Mouse (Mus musculus) bone marrow, adult 2 months (tissue): Measurements from ENCODE around the gene Zc3h13. TPM values are rescaled to one million over a fixed set of nuclear protein-coding genes. Genes with fewer than 3 reads are reported as not detected.

ENCODE experiments used
- H3K27ac ChIP-seq: fragments of 200-500 bp; 2 replicates; pipeline ENCODE4 v1.5.1; 2012; ENCODE audit warnings: low read depth, mild to moderate bottlenecking, control low read depth, inconsistent platforms, low read length; ENCODE audit not compliant: control insufficient read depth, poor library complexity, insufficient read depth
- H3K4me1 ChIP-seq: fragments of 200-500 bp; 2 replicates; pipeline ENCODE4 v1.6.1; 2011; ENCODE audit warnings: low read length; ENCODE audit not compliant: control insufficient read depth, insufficient read depth
- H3K4me3 ChIP-seq: fragments of 200-500 bp; replicated peaks from 2 replicates; pipeline ENCODE3; 2011; ENCODE audit warnings: mild to moderate bottlenecking, low read depth, low read length, control low read depth; ENCODE audit not compliant: control insufficient read depth
- CTCF ChIP-seq: fragments of 200-500 bp; IDR thresholded peaks from 2 replicates; pipeline ENCODE4 v1.5.1; 2011; ENCODE audit warnings: low read length, control low read depth; ENCODE audit not compliant: control insufficient read depth, insufficient read depth
- POLR2A ChIP-seq: fragments of 200-500 bp; IDR thresholded peaks from 2 replicates; pipeline ENCODE4 v1.6.1; 2011; ENCODE audit warnings: low read depth, mild to moderate bottlenecking, control low read depth, low read length, borderline replicate concordance; ENCODE audit not compliant: control insufficient read depth
- WGBS: fragments of 180-500 bp; shearing (Covaris S2); methylation state at CpG from one replicate; pipeline ENCODE4 v1.1.7; 2018; 5-methylcytosine and 5-hydroxymethylcytosine counted together
- polyA plus RNA-seq: library from polyadenylated mRNA; stranded (reverse); fragments of >200 nt; gene quantifications from 2 replicates; pipeline ENCODE4 v1.2.4, GENCODE M21; 2011; ENCODE audit warnings: low replicate concordance; ENCODE audit not compliant: missing spikeins, insufficient read depth, insufficient read length

Gene Zc3h13
- polyA plus RNA-seq, 1 experiment, result 19.1 TPM

DNA sequence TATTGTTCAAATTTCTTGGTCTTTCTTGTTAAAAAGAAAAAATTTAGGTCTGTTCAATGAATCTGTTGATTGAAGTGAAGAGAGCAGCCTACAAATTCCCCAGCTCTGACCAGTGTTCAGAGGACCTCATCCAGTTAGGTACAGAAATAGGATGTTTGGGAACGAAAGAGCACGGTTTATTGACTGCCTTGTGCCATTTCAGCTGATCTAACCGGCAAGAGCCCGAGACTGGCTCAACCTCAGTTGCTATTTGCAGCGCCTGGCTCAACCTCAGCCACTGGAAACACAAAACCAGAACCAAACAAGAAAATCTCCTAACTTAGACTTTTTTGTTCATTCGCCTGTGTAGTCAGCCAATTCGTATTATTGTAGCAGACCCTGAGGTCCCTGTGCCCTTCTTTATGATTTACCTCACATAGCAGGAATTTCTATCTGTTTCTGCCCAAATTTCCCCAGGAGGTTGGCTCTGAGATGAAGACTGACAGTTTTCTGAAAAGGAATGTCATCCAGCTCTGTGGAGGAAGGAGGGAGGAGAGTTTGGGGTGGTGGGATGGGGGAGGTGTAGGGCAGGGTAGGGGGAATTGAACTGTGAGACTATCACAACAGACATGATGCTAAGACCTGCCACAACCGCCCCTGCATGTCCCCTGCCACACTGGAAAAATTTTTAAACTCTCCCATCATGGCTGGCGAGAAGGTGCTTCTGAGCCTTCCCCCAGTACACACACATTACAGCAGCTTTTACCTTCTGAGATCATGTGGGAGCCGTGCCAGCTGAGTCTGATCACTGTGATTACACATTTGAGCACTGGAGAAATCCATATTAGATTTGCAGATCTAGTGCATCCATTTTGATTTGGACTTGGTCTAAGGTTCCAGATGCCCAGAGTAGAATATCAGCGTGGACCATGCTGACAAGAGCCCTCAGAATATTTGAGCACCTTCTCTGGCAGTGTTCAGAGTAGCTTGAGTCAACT is 37.9 kb upstream of the Zc3h13 start:
- H3K27ac ChIP-seq, result no peak overlapping the region
- no peaks in the 10 kb centered on the region for H3K4me1 ChIP-seq
- 72% methylated on average over 11 of the region's 11 CpGs for WGBS
- TF ChIP-seq POLR2A, result no peak
- no peak for TF ChIP-seq CTCF
- H3K4me3 ChIP-seq, result no peak overlapping the region

DNA sequence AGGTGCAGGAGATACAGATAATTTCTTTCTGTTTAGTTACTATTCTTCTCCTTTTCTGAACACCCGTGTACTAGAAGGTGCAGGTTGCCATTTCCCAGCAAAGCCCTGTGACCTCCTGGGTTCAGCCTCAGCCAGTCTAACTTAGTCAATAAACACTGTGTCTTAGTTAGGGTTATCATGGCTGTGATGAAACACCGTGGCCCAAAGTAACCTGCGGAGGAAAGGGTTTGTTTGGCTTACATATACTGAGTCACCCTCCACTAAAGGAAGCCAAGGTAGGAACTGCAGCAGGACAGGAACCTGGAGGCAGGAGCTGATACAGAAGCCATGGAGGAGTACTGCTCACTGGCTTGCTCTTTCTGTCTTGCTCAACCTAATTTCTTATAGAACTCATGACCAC is 33.7 kb upstream of the Zc3h13 start:
- 63% methylated on average over 3 of the region's 3 CpGs for WGBS
- Histone ChIP-seq H3K4me1 (peaks cover 2% of the 10 kb centered on the region), H3K27ac (no peak overlapping the region), H3K4me3 (no peak overlapping the region)
- TF ChIP-seq POLR2A (no peak), CTCF (no peak)

DNA sequence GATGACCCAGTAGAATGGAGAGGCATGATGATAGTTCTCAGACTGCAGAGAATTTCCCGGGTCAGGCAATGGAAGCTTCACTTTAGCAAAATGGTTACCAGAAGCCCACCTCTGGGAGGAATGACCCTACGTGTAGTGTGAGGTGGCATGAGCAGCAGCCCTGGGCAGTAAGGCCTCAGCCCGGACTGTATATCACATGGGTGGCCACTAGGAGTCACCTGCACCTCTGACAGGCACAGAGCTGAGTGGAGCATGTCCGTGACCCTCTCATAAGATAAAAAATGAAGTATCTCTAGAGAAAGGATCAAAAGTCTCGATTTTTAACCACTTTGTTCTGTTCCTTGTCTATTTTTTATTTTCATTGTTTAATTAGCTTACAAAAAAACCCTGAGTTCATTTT is 27.7 kb upstream of the Zc3h13 start:
- 45% methylated on average over 5 of the region's 5 CpGs for WGBS

DNA sequence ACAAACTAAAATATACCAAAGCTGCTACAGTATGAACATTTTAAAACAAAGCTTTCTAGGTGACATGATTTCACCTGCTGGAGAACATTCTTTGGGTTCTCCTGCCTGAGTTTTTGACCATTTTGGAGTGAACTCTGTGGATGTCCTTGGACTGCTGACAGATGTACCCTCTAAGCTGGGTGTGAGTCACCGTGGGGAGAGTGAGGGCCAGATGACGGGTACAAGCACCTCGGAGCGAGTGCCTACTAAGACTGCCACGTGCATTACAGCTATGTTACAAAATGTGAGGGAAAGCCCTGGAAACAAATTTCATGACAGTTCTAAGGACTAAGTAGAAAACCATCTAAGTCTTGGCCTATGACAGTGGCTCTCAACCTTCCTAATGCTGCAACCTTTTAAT is 14.6 kb upstream of the Zc3h13 start:
- TF ChIP-seq CTCF, result no peak
- no peak for TF ChIP-seq POLR2A
- H3K27ac ChIP-seq, result no peak overlapping the region
- 80% methylated on average over 5 of the region's 5 CpGs for WGBS
- no peaks in the 10 kb centered on the region for H3K4me1 ChIP-seq
- H3K4me3 ChIP-seq, result no peak overlapping the region

More for the DNA sequence above, 27.7 kb upstream of the Zc3h13 start:
- H3K27ac ChIP-seq, result no peak overlapping the region
- no peak overlapping the region for H3K4me3 ChIP-seq
- peaks cover 2% of the 10 kb centered on the region for H3K4me1 ChIP-seq
- TF ChIP-seq POLR2A (no peak), CTCF (peak; percentile 48)

DNA sequence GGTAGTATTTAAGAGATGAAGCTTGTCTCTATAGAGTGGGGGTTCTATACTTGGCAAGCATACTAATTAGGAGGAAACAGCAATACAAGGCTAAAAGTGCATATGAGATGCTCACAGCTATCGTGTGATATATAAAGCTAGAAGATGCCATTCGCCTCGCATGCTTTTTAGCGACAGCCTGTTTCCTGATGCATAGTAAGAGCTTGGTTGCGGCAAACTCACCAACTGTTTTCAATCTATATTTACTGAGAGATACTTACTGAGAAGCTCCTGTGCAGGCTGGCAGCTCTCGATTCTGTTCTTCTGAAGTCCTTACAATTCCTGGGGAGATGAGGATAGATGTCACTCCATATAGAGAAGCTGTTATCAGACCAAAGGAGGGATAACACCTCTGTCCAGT is 4.5 kb upstream of the Zc3h13 start:
- Histone ChIP-seq H3K27ac (no peak overlapping the region), H3K4me1 (no peaks in the 10 kb centered on the region; the same call in 1 of the 2 replicates), H3K4me3 (no peak overlapping the region)
- WGBS, result 76% methylated on average over 6 of the region's 6 CpGs
- TF ChIP-seq CTCF (no peak), POLR2A (no peak)

DNA sequence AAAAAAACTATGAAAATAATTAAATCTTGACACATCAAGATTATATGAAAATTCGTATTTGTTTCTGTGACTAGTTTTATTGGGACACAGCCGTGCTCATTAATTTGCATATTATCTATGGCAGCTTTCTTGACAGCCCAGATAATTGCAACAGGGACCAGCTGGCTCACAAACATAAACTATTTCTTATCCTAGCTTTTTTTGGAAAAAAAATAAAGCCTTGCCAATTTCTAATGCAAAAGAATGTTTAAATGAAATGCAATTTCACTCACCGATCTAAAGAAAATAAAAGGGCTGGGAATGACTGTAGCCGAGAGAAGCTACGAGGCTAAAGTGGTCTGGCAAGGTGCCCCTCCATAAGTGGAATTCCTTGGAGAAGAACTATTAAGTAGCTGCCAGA is 3.8 kb upstream of the Zc3h13 start:
- 69% methylated on average over 5 of the region's 5 CpGs for WGBS
- no peak overlapping the region for H3K27ac ChIP-seq
- TF ChIP-seq POLR2A (no peak), CTCF (no peak)
- H3K4me3 ChIP-seq, result no peak overlapping the region
- H3K4me1 ChIP-seq, result no peaks in the 10 kb centered on the region; the same call in 1 of the 2 replicates

DNA sequence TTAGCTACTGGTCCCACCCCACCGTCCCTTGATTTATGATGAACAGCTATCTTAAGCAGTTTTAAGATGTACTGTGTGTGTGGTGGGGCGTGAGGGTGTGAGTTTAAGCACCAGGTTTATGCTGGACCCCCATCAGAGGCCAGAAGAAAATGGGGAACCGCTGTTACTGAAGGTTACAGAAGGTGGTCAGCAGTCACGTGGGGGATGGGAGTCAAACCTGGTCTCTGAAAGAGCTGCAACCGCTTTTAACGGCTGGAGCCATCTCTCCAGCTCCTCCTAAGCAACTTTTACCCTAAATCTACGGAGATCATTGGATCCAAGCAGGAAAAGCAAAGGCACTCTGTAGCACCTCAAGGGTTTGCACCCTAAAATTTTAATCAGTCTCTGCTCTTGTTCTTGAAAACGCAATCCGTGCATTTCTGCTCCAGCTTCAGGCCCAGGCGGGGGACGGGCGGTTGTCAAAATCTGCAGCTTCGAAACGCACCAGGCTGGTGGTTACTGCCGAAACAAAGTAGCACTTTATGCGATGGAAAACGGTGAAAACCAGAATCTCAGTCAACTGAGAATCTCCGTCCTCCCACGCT is 472 bp upstream of the Zc3h13 start:
- Histone ChIP-seq H3K4me1 (no peaks in the 10 kb centered on the region; the same call in 1 of the 2 replicates), H3K27ac (peak overlapping the region; percentile 7), H3K4me3 (peak overlapping the region; percentile 87)
- WGBS, result 6% methylated on average over 19 of the region's 19 CpGs
- TF ChIP-seq POLR2A, result no peak
- TF ChIP-seq CTCF, result no peak

DNA sequence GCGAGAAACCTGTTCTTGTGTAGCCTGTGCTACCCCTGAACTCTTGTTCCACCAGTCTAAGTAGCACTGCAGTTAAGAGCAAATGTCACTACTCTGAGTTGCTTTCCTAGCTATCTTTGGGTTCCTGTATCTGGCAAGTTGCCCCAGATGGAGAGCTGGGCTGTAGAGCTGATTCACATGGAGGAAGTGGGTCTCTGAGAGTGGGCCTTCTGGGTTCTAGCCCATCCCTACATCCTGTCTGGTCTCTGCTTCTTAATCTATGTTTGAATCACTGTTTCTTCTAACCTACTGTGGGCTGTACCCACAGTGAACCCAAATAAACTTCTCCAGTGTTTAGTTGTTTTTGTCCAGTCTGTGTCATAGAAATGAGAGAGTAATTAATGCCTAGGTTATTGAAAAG is 16.9 kb downstream of the Zc3h13 start:
- Histone ChIP-seq H3K27ac (no peak overlapping the region), H3K4me3 (no peak overlapping the region), H3K4me1 (no peaks in the 10 kb centered on the region)
- no peak for TF ChIP-seq CTCF
- TF ChIP-seq POLR2A, result no peak
- 88% methylated on average over 1 of the region's 1 CpGs for WGBS

DNA sequence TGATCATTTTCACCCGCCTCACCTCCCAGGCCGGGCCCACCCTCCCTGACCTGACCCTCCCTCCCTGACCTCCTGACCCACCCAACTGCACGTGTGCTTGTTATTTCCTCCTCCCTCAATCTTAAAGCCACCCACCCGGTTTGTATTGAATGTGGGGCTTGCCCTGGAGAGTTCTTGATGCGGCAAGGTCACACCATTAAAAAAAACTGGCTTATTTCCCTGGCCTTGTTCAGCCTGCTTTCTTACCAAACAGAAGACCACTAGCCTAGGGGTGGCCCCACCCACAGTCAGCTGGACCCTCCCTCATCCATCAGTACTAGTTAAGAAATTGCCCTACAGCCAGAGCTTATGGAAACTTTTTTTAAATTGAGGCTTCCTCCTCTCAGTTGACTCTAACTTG is 19.6 kb downstream of the Zc3h13 start:
- no peak overlapping the region for H3K4me3 ChIP-seq
- WGBS, result 88% methylated on average over 5 of the region's 5 CpGs
- no peak overlapping the region for H3K27ac ChIP-seq
- H3K4me1 ChIP-seq, result no peaks in the 10 kb centered on the region
- TF ChIP-seq POLR2A (no peak), CTCF (no peak)
